Mouse (Mus musculus) brain, adult 2 months (tissue): ENCODE measurements at regions not wholly inside any gene's neighbourhood (a gene's known extent, or its start where the extent isn't known, plus 50 kb on each side); places are given as distances from the start of the nearest gene placed in this dataset.
A peak's percentile ranks its signal among the peaks of the same experiment; 100 is the strongest.

Source experiments
- DNase-seq: peaks from one replicate; pipeline ENCODE4 v3.0.0; 2011; ENCODE audit warnings: low read depth, low spot score

DNA sequence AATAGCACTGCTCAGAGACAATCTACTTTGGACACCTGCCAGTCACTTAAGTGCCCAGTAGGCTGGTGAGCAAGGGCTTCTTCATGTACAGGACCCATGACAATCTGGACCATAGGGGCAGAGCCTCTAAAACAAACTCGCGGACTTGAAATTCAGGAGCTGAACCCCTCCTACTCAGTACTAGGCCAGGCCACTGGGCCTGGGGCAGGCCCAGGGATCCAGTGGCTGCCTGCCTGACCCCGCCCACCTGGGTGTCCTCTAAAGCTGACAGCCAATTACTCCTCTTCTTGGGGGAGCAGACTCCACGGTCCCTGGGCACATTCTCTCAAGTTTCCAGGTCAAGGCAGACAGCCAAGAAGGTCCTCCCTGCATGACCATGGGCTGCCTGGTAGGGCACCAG lies 78.3 kb upstream of the A730046J19Rik start:
- DNase-seq, result no peak

DNA sequence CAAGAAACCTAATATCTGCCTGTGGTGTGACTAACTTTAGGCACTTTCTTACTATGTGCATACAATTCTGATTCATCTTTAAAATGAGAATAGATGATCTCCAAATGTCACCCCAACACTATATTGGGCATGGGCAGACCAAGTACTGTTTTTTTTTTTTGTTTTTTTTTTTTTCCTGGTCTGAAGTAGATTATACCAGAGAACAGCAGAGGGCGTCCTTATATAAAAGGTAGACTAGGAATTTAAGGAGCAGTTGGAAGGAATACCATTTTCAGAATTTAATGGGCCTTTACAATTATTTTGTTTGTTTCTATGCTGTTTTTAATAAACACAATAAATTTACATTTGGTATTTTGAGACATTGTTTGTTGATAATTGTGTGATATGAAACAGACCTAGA lies 72.3 kb upstream of the A730046J19Rik start:
- peak; percentile 7 for DNase-seq

- DNase-seq, result no peak
These were observed 55.3 kb upstream of the A730046J19Rik start for GRCm38 (mm10) chrX:144098200-144098599.
